Mouse (Mus musculus): ENCODE measurements around the gene Zfp599. TPM values are rescaled to one million over a fixed set of nuclear protein-coding genes. Genes with fewer than 3 reads are reported as not detected.
A peak's percentile ranks its signal among the peaks of the same experiment; 100 is the strongest.
"Not testable (repeated sequence)": the region's sequence is repeated elsewhere in the genome, so short reads cannot be mapped to it uniquely, and the experiment has no call there.

Gene Zfp599
- 0.62 and 0.88 TPM in 2 replicates for polyA plus RNA-seq (2012; rRNA removed)

- WGBS = under 1% methylated on average over 35 of the region's 35 CpGs
- DNase-seq = peak; percentile 80
- Histone ChIP-seq H3K4me3 (ENCODE audit: control insufficient read depth, insufficient read depth, low read length) (peak within 1 kb of the TSS; percentile 65), H3K4me1 (replicated peaks; ENCODE audit: control insufficient read depth, insufficient read depth, low read length) (no peaks in the 10 kb centered on the region), H3K36me3 (ENCODE audit: control insufficient read depth, insufficient read depth, low read length) (no peaks in the 10 kb centered on the region), H3K27ac (ENCODE audit: control insufficient read depth, insufficient read depth, low read length) (no peak within 1 kb of the TSS), H3K27me3 (ENCODE audit: control insufficient read depth, insufficient read depth, low read length) (no peaks in the 10 kb centered on the region)
- TF ChIP-seq CTCF (IDR thresholded peaks at IDR 0.05; ENCODE audit: borderline replicate concordance, control insufficient read depth, extremely low read depth, insufficient read depth, low read length, poor library complexity) (no peak), POLR2A (IDR thresholded peaks at IDR 0.05; ENCODE audit: control insufficient read depth, extremely low read depth, insufficient read depth, low read length, poor library complexity) (no peak)
Observed at GRCm38 (mm10) chr9:22259184-22260091, at the start of gene Zfp599. Gene Zfp599, minus strand, starts transcription at chr9:22259895.

GRCm38 (mm10) chr9:22307920-22308262, 48.2 kb upstream of the Zfp599 start:
- H3K4me3 ChIP-seq (ENCODE audit: control insufficient read depth, insufficient read depth, low read length) = peak overlapping the region; percentile 62
- H3K27ac ChIP-seq (ENCODE audit: control insufficient read depth, insufficient read depth, low read length) = peak overlapping the region; percentile 26; the same call in 1 of the 2 replicates
- H3K36me3 ChIP-seq (ENCODE audit: control insufficient read depth, insufficient read depth, low read length); DNase-seq; H3K4me1 ChIP-seq (replicated peaks; ENCODE audit: control insufficient read depth, insufficient read depth, low read length); H3K27me3 ChIP-seq (ENCODE audit: control insufficient read depth, insufficient read depth, low read length): not testable (repeated sequence)
- 5% methylated on average over 9 of the region's 9 CpGs for WGBS

GRCm38 (mm10) chr9:22307156-22307919, 47.6 kb upstream of the Zfp599 start, which contains the start of gene Zfp810:
Gene Zfp810, minus strand, starts transcription at chr9:22307648.
- peak; percentile 95 for DNase-seq
- Histone ChIP-seq H3K4me3 (ENCODE audit: control insufficient read depth, insufficient read depth, low read length) (peak within 1 kb of the TSS; percentile 81), H3K27ac (ENCODE audit: control insufficient read depth, insufficient read depth, low read length) (peak within 1 kb of the TSS; percentile 26; the same call in 1 of the 2 replicates), H3K27me3 (ENCODE audit: control insufficient read depth, insufficient read depth, low read length) (no peaks in the 10 kb centered on the region), H3K4me1 (replicated peaks; ENCODE audit: control insufficient read depth, insufficient read depth, low read length) (peaks cover 7% of the 10 kb centered on the region), H3K36me3 (ENCODE audit: control insufficient read depth, insufficient read depth, low read length) (peaks cover 7% of the 10 kb centered on the region)
- WGBS = under 1% methylated on average over 56 of the region's 56 CpGs
- TF ChIP-seq POLR2A (IDR thresholded peaks at IDR 0.05; ENCODE audit: control insufficient read depth, extremely low read depth, insufficient read depth, low read length, poor library complexity) (peak; percentile 70), CTCF (IDR thresholded peaks at IDR 0.05; ENCODE audit: borderline replicate concordance, control insufficient read depth, extremely low read depth, insufficient read depth, low read length, poor library complexity) (no peak)

GRCm38 (mm10) chr9:22306726-22307125, 47.0 kb upstream of the Zfp599 start:
- 38% methylated on average over 6 of the region's 6 CpGs for WGBS
- H3K27me3 ChIP-seq (ENCODE audit: control insufficient read depth, insufficient read depth, low read length) = no peaks in the 10 kb centered on the region
- TF ChIP-seq CTCF (IDR thresholded peaks at IDR 0.05; ENCODE audit: borderline replicate concordance, control insufficient read depth, extremely low read depth, insufficient read depth, low read length, poor library complexity) (no peak), POLR2A (IDR thresholded peaks at IDR 0.05; ENCODE audit: control insufficient read depth, extremely low read depth, insufficient read depth, low read length, poor library complexity) (no peak)
- H3K27ac ChIP-seq (ENCODE audit: control insufficient read depth, insufficient read depth, low read length) = no peak overlapping the region
- H3K36me3 ChIP-seq (ENCODE audit: control insufficient read depth, insufficient read depth, low read length) = peaks cover 7% of the 10 kb centered on the region
- DNase-seq = no peak
- peaks cover 7% of the 10 kb centered on the region for H3K4me1 ChIP-seq (replicated peaks; ENCODE audit: control insufficient read depth, insufficient read depth, low read length)
- H3K4me3 ChIP-seq (ENCODE audit: control insufficient read depth, insufficient read depth, low read length) = peak overlapping the region; percentile 81

- DNase-seq = no peak
- WGBS = 97% methylated on average over 1 of the region's 1 CpGs
- peaks cover 21% of the 10 kb centered on the region for H3K36me3 ChIP-seq (ENCODE audit: control insufficient read depth, insufficient read depth, low read length)
- H3K4me1 ChIP-seq (replicated peaks; ENCODE audit: control insufficient read depth, insufficient read depth, low read length) = peaks cover 7% of the 10 kb centered on the region
- H3K27me3 ChIP-seq (ENCODE audit: control insufficient read depth, insufficient read depth, low read length) = no peaks in the 10 kb centered on the region
- no peak for TF ChIP-seq POLR2A (IDR thresholded peaks at IDR 0.05; ENCODE audit: control insufficient read depth, extremely low read depth, insufficient read depth, low read length, poor library complexity)
- no peak for TF ChIP-seq CTCF (IDR thresholded peaks at IDR 0.05; ENCODE audit: borderline replicate concordance, control insufficient read depth, extremely low read depth, insufficient read depth, low read length, poor library complexity)
- no peak overlapping the region for H3K27ac ChIP-seq (ENCODE audit: control insufficient read depth, insufficient read depth, low read length)
- no peak overlapping the region for H3K4me3 ChIP-seq (ENCODE audit: control insufficient read depth, insufficient read depth, low read length)
Observed at GRCm38 (mm10) chr9:22302199-22302598, 42.5 kb upstream of the Zfp599 start.

- DNase-seq = no peak
- Histone ChIP-seq H3K4me3 (ENCODE audit: control insufficient read depth, insufficient read depth, low read length) (no peak overlapping the region), H3K27me3 (ENCODE audit: control insufficient read depth, insufficient read depth, low read length) (no peaks in the 10 kb centered on the region), H3K36me3 (ENCODE audit: control insufficient read depth, insufficient read depth, low read length) (peaks cover 67% of the 10 kb centered on the region), H3K4me1 (replicated peaks; ENCODE audit: control insufficient read depth, insufficient read depth, low read length) (no peaks in the 10 kb centered on the region), H3K27ac (ENCODE audit: control insufficient read depth, insufficient read depth, low read length) (no peak overlapping the region)
- no peak for TF ChIP-seq POLR2A (IDR thresholded peaks at IDR 0.05; ENCODE audit: control insufficient read depth, extremely low read depth, insufficient read depth, low read length, poor library complexity)
- TF ChIP-seq CTCF (IDR thresholded peaks at IDR 0.05; ENCODE audit: borderline replicate concordance, control insufficient read depth, extremely low read depth, insufficient read depth, low read length, poor library complexity) = no peak
- WGBS = 99% methylated on average over 4 of the region's 4 CpGs
Observed at GRCm38 (mm10) chr9:22278733-22279132, 19.0 kb upstream of the Zfp599 start.
